Mouse (Mus musculus): ENCODE data around the gene Pidd1. TPM values are rescaled to one million over a fixed set of nuclear protein-coding genes. Genes with fewer than 3 reads are reported as not detected.

Gene Pidd1
- total RNA-seq, 2 experiments from 2014 or later, result 0.09 to 0.14 TPM

DNA sequence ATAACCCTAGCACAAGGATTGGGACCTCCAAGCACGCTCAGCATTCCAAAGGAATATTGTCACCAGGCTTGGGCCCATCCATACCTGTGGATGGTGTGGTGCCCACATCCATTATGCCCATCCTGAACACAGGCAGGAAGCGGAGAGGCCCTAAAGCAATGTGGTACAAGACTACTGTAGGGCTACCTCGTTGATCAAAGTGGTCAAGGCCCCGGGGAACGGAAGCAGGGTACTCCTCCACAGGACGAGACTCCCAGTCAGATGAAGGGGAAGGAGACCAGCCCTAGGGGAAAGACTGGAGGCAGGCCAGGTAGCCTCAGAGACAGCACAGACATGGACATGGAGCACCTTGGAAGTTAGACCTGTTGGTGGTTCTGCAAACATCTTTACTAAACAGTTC, 28.9 kb upstream of the Pidd1 start:
- no peak for DNase-seq (ENCODE audit: low spot score)

GRCm38 (mm10) chr7:141472226-141472625, 28.4 kb upstream of the Pidd1 start:
- no peak for DNase-seq (ENCODE audit: low spot score)

DNA sequence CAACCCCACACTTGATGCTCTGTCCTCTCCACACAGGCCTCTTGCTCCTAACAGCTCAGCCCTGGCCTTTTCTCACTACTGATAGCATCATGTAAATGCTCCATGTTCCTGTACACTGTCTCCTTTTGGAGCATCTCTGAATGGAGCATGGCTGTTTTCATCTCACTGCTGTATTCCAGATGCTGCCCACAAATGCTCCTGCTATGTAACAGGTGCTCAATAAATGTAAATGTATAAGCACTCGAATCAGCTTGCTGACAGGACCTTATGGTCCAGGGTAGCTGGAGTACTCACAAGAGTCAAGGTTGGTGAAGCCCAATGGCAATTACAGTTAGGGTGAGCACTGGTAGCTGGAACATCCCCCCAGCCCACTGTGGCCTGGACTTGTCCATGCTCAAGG, 27.4 kb upstream of the Pidd1 start:
- DNase-seq (ENCODE audit: low spot score), result no peak

- DNase-seq (ENCODE audit: low spot score), result no peak
Measured at GRCm38 (mm10) chr7:141470637-141470944, 26.8 kb upstream of the Pidd1 start.

DNA sequence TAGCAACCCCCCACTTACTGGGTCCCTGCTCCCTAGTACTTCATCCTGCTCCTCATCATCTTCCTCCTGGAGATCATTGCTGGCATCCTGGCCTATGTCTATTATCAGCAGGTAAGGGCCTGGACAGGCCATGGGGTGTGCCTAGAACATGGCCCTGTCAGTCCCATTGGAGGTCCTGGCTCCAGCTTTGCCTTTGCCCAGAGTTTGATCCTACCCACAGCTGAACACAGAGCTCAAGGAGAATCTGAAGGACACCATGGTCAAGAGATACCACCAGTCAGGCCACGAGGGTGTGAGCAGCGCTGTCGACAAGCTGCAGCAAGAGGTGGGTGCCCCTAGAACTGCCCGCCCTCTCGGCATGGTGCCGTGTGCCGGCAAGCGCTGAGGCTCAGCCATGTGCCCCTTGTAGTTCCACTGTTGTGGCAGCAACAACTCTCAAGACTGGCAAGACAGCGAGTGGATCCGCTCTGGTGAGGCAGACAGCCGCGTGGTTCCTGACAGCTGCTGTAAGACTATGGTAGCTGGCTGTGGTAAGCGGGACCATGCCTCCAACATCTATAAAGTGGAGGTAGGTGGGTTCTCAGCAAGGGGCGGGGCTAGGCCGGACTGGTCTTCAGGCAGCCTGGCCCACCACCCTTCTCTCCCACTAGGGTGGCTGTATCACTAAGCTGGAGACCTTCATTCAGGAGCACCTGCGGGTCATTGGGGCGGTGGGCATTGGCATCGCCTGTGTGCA, 26.2 kb upstream of the Pidd1 start:
- DNase-seq (ENCODE audit: low spot score), result no peak

- no peak for DNase-seq (ENCODE audit: low spot score)
Measured at GRCm38 (mm10) chr7:141469352-141469751, 25.5 kb upstream of the Pidd1 start.

DNA sequence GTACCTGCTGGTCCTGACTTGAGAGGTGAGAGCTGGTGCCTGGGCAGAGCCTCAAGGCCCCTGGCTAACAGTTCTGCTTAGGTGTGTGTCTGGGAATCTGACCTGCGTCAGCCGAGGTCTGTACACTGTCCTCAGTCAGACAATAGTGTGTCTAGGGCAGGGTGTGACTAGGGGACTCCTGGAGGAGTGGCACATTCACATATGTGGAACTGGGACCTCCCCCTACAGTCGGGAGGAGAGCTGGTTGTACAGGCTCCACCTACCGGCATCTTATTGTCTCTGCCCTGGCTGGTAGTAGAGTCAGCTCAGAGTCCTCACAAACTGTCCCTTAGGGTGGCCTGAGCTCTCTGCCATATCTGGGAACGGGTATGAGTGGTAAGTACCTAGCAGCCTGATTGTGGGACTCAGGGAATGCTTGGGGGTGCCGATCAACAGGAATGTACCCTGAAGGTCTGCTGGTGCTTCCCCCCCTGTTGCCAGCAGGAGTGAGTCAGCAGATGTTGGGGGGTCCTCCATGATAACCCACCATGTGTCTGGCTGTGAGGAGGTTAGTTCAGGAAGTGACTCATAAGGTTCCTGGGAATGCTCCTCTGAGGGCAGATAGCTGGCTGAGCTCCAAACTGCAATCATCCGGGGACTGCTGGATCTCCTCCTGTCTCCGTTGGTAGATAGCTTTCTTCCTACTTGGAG, 24.8 kb upstream of the Pidd1 start:
- peak; percentile 67 for DNase-seq (ENCODE audit: low spot score)

DNA sequence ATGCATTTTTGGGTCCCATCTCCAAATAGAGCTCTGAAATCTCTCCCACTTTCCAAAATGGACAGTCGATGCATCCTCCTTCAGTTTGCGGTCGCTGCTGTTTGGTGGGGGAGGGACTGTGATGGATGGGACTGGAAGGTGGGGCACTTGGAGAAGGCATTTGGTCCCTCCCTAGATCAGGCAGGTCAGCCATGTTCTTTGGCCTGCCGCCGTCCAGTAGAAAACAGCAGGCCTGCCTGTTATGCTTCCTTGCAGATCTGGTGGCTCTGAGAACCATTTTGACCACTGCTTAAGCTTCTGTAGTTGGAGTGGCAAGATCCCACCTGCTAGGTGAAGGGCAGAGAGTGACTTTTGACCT, 24.3 kb upstream of the Pidd1 start:
- no peak for DNase-seq (ENCODE audit: low spot score)

GRCm38 (mm10) chr7:141467230-141468030, 23.6 kb upstream of the Pidd1 start, which contains the start of gene Cd151:
Gene Cd151 (plus strand): TSS chr7:141467392.
- DNase-seq (ENCODE audit: low spot score), result peak; percentile 88

DNA sequence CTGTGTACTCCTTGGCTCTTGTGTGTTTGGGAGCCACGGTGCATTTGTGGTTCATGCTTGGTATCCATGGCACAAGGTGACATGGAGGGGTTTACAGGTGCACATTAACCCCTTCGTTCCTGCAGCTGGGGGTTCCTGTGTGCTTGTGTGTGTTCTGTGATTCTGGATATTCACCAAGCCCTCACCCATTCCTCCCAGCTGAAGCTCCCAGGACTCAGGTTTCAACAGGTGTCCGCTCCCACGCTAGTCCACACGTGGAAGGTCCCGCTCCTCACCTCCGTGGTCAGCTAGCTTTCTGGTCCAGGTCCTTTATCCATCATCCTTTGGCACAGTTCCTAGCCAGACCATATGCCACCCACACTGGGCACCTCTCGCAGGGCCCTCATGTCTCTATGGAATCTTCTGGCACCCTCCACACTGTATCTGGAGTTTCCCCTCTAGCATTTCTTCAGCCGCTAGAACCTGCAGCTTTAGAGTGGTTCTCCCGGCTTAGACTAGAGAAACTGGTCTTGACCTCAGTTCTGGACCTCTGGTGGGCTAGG, 22.9 kb upstream of the Pidd1 start:
- no peak for DNase-seq (ENCODE audit: low spot score)

DNA sequence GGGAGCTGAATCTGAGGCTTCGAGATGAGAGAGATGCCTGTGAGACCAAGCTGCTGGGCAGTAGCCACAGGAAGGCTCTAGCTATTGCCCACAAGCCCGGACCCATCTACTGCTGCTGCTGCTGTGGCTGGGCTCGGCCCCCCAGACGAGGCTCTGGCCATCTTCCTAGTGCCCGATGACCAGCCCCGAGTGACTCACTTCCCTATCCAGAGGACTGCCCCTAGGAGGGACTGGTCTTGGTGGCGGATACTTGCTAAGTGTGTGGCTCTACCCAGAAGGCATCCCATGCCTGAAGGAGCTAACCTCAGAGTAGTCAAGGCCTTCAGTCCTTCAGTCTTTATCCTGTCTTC, 22.2 kb upstream of the Pidd1 start:
- peak; percentile 32 for DNase-seq (ENCODE audit: low spot score)

GRCm38 (mm10) chr7:141465388-141466044, 21.7 kb upstream of the Pidd1 start:
- DNase-seq (ENCODE audit: low spot score), result no peak

- DNase-seq (ENCODE audit: low spot score), result no peak
Measured at GRCm38 (mm10) chr7:141464603-141465201, 20.9 kb upstream of the Pidd1 start.

DNA sequence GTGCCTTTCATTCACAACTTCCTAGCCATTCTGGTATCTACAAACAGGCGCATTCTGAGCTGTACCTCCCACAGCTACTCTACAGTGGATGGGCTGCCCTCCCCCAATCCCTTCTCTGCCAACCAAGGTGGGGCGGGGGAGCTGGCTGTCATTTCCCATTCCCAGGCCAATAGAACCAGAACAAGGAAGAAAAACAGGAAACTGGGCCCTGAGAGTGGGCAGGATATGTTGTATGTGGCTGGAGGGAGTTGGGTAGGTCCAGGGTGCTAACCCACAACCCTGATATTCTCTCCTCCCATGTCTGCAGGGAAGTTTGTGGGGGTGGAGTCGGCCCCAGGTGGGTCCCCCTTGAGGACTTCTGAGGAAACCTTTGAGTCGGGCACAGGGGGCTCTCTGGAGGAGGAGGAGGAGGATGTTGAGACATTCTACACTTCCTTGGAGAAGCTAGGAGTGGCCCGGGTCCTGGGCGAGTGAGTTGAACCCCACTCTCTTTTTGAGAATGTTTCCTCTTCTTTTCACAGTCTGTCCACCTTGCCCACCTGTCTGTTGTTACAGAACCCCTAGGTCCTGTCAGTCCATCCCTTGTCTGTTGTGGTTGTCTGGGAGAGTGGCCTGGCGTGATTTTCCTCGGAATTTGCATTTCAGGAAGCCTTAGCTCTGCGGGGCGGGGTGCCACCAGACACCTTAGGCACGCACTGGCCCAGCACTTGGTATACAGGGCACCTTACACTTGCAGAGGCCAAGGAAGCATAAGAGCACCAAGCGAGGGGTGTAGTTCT, 20.2 kb upstream of the Pidd1 start:
- peak; percentile 48 for DNase-seq (ENCODE audit: low spot score)

GRCm38 (mm10) chr7:141462333-141462821, 18.6 kb upstream of the Pidd1 start:
- DNase-seq (ENCODE audit: low spot score), result peak; percentile 43

GRCm38 (mm10) chr7:141461521-141462332, 17.9 kb upstream of the Pidd1 start:
- DNase-seq (ENCODE audit: low spot score), result no peak

DNA sequence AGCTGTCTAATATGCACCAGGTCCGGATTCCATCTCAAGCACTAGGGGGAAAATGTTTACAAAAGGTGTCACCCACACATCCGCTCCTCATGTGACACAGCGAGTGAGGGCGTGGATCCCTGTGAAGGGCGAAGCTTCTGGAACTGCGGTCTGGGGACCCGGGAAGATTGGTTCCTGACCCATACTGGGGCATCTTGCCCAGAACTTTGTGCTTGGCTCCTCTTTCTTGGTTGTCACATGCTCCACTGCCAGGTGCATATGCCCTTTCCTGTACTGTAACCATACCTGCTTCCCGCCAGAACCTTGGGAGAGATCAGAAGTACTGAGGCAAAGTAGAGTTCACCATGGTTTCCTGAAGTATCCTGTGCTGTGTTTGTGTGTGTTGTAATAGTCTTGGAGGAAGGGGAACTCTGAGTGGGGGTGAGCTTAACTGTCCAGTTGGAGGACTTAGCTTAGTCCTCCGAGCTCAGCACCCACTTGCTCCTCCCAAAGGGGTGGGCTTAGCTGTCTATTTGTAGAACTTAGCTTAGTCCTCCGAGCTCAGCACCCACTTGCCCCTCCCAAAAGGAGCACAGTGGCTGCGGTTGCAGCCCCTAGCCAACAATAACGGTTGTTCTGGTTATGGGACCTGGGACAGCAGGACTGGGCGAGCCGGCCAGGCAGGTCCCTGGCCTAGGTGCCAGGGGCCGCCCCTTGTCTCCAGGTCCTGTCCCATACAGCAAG, 16.7 kb upstream of the Pidd1 start, which contains the start of gene Cracr2b:
TSS of gene Cracr2b (plus strand) at position 704 of the 723 bp plus-strand sequence.
- DNase-seq (ENCODE audit: low spot score), result peak; percentile 57

- peak; percentile 51 for DNase-seq (ENCODE audit: low spot score)
Measured at GRCm38 (mm10) chr7:141460001-141460390, 16.2 kb upstream of the Pidd1 start.

DNA sequence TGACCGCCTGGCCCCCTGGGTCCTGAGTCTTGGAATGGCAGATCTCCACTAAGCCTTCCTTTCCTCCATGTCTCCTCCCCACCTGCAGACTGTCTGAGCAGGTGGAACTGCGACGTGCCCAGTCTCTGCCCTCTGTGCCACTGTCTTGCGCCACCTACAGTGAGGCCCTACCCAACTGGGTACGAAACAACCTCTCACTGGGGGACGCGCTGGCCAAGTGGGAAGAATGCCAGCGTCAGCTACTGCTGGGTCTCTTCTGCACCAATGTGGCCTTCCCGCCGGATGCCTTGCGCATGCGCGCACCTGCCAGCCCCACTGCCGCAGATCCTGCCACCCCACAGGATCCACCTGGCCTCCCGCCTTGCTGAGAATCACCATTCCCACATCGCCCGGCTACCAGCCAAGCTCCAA, 15.5 kb upstream of the Pidd1 start:
- DNase-seq (ENCODE audit: low spot score), result peak; percentile 31
